Mouse (Mus musculus) adrenal gland, adult (tissue): Measurements from ENCODE around the gene Snx19.
A peak's percentile ranks its signal among the peaks of the same experiment; 100 is the strongest.

Experiments
- DNase-seq, 2 experiments: peaks; one replicate each; pipeline ENCODE4 v3.0.0; 2022 to 2023; ENCODE audit warnings: low spot score in 1 of 2; ENCODE audit not compliant: inconsistent age in 2 of 2

Gene Snx19

GRCm38 (mm10) chr9:30426882-30427632 is at the start of gene Snx19:
Snx19 (plus strand) TSS chr9:30427108.
- DNase-seq = peak; percentile 93 to 97

- no peak for DNase-seq
These were observed 26.1 kb upstream of the Snx19 start for GRCm38 (mm10) chr9:30400771-30401170.

- DNase-seq = peak; percentile 39 to 78
These were observed 4.0 kb upstream of the Snx19 start for GRCm38 (mm10) chr9:30422940-30423339.

- DNase-seq = no peak
These were observed 1.7 kb upstream of the Snx19 start for GRCm38 (mm10) chr9:30425178-30425577.

- peak in 1 of 2 experiments; percentile 25 for DNase-seq
These were observed 1.3 kb downstream of the Snx19 start for GRCm38 (mm10) chr9:30428231-30428630.

GRCm38 (mm10) chr9:30430447-30430846 is 3.5 kb downstream of the Snx19 start:
- DNase-seq = no peak

GRCm38 (mm10) chr9:30431909-30432308 is 5.0 kb downstream of the Snx19 start:
- no peak for DNase-seq

- DNase-seq = no peak
These were observed 7.0 kb downstream of the Snx19 start for GRCm38 (mm10) chr9:30433914-30434313.

- DNase-seq = peak in 1 of 2 experiments; percentile 33
These were observed 9.1 kb downstream of the Snx19 start for GRCm38 (mm10) chr9:30435902-30436585.

GRCm38 (mm10) chr9:30438505-30438904 is 11.6 kb downstream of the Snx19 start:
- DNase-seq = peak; percentile 21 to 70

GRCm38 (mm10) chr9:30441761-30442160 is 14.9 kb downstream of the Snx19 start:
- no peak for DNase-seq

- peak in 1 of 2 experiments; percentile 42 for DNase-seq
These were observed 18.6 kb downstream of the Snx19 start for GRCm38 (mm10) chr9:30445232-30446085.

GRCm38 (mm10) chr9:30446126-30446525 is 19.2 kb downstream of the Snx19 start:
- DNase-seq = no peak

GRCm38 (mm10) chr9:30448459-30448858 is 21.6 kb downstream of the Snx19 start:
- DNase-seq = peak; percentile 20 to 81

GRCm38 (mm10) chr9:30449862-30450261 is 23.0 kb downstream of the Snx19 start:
- DNase-seq = no peak

GRCm38 (mm10) chr9:30450834-30451233 is 23.9 kb downstream of the Snx19 start:
- no peak for DNase-seq

GRCm38 (mm10) chr9:30454527-30454926 is 27.6 kb downstream of the Snx19 start:
- DNase-seq = no peak

- DNase-seq = no peak
These were observed 29.3 kb downstream of the Snx19 start for GRCm38 (mm10) chr9:30456250-30456649.

GRCm38 (mm10) chr9:30460501-30460900 is 33.6 kb downstream of the Snx19 start:
- DNase-seq = no peak

GRCm38 (mm10) chr9:30464661-30465060 is 37.8 kb downstream of the Snx19 start:
- DNase-seq = peak; percentile 16 to 42

- DNase-seq = no peak
These were observed 53.1 kb downstream of the Snx19 start for GRCm38 (mm10) chr9:30480043-30480442.
